Mouse (Mus musculus): ENCODE data around the gene Lmx1a.

The Lmx1a gene

DNA sequence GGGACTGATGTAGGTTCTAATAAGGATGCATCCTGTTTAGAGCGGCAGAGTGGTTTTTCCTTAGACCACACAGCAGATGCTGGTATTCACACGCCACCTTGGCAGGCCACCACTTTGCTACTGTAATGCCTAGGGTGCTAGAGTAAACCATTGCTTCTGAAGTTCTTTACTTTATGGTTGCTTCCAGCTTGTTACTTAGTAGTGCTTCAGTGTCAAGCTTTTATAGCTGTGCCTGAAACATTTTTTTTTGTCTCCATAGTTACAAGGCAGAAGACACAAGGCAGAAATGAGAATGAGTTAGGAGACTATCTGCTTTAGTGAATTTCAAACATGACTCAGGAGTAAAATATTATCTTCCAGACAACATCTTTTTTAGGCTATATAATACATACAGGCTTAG, 95.0 kb downstream of the Lmx1a start:
- DNase-seq (ENCODE audit: low read depth, low spot score) = no peak

DNA sequence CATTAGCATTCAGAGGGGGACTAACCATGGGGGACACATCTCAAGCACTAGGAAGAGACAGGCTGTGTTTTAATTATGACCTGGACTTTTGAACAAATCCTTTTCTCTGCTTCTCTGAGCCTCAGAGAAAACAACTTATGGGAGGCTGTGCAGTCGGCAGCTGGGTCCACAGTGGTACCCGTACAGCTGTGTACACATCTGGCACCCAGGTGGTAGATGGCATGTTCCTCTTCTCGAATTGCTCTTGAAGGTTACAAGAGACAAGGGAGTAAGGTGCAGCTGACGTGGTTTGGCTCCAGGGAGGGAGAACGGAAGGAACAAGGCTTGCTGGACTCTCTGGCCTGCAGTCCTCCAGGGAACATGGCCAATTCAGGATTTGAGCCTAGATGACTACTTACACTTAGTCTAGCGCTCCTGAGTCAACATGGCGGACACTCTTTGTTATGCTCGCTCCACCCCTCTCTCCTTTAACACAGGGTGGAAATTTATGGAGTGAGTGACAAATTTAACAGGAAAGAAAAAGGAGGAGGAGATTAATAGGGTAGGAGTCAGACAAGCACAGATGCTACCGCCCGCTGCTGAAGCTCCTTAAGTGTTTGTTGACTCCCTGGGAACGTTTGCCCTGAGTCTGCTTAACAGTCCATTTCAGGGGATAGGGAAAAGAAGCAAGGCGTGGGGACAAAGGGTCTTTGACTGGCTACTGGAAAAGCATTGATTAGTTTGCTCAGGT, 99.8 kb downstream of the Lmx1a start:
- DNase-seq (ENCODE audit: low read depth, low spot score) = no peak

DNA sequence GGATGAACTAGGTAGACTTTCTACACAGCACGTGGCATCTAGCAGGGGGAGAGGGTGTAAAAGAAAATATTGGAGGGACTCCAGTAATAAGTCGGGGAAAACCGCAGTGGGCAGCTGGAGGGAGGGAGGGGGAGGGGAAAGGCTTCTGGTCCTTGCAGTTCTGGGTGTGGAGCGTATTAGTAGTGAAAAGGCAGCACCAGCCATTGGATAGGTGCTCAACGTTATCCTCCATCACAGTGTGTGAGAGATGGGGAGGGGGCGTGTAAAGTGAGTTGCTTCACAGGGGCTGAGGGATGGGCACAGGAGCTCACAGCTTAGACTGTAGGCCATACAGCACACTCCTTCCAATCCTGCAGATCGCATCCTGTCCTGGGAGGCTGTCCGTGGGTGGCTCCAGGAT, 100.4 kb downstream of the Lmx1a start:
- DNase-seq (ENCODE audit: low read depth, low spot score) = no peak

DNA sequence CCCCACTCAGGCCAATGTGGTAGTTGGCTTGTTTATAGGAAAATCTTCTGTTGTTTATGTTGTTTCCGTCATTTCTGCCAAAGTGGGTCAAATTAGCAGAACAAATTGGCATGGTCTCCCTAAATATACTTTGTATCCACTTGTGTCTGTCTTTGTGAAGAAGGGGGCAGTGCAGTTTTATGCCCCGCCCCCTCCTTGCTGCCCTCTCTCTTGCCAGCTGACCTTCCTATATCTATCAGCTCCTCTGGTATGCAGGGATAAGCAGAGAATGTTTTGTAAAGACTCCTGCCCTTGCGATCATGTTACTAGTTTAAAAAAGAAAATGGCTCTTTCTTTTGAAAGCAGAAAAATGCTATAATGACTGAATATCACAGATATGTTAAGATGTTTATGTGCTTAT, 101.7 kb downstream of the Lmx1a start:
- DNase-seq (ENCODE audit: low read depth, low spot score) = no peak

DNA sequence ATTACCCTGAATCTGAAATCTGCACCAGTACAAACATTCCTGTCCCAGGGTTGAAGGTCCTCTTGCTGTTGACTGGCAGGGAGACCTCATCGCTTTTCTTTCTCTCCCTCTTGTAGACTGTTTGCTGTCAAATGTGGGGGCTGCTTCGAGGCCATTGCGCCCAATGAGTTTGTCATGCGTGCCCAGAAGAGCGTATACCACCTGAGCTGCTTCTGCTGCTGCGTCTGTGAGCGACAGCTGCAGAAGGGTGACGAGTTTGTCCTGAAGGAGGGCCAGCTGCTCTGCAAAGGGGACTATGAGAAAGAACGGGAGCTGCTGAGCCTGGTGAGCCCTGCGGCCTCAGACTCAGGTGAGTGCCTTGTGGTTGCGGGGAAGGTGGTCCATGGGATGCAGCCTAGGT, 102.2 kb downstream of the Lmx1a start:
- DNase-seq (ENCODE audit: low read depth, low spot score) = no peak

DNA sequence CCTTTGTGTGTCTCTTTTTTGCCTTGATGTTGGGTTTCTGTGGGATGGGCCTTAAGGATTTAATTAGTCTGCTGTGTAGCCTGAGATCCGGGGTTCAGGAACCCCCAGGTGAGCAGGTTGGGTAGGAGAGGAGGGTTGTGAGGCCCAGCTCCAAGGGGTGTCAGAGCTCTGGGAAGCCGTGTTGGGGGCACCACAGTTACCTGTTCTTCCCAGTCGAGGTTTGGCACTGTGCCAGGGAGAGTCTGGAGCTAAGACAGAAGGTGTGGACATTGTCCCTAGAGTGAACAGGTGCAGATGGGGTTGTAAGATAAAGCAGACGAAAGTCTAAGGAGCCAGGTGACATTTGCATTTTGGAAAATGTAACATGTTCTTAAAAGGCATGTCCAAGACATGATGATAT, 112.9 kb downstream of the Lmx1a start:
- no peak for DNase-seq (ENCODE audit: low read depth, low spot score)

DNA sequence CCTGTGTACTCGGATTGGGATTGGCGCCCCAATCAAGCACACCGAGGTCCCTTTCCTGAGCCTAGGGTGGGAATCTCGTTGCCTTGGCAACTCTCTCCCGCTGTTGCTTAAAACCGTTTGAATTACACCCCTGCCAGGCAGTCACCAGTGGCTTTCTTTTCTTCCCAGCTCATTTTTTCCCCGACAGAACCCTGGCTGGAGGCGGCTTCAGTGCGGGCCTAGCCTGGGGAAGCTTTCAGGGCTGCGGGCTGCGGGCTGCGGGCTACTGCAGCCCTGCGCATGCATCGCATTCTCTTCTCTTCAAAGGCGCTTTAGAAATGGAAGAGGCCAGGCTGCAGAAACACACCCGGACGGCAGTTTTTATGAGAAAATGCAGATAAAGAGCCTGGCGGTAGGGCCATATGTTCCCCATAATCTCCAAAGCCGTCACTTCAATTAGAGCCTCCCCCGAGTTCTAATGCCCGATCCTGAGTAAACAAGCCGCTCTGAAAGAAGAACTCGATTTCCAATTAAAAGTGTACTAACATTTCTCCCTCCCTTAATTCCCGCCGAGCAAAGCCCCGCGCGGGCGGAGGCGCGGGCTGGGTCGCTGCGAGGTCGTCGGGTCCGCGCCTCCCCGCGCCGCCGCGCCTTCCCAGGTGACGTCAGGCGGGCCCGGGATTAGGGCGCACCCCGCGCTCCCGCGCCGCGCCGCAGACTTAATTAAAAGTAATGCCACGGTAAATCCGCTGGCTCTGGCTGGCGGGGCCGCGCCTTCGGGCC, 113.7 kb downstream of the Lmx1a start:
- DNase-seq (ENCODE audit: low read depth, low spot score) = peak; percentile 18

DNA sequence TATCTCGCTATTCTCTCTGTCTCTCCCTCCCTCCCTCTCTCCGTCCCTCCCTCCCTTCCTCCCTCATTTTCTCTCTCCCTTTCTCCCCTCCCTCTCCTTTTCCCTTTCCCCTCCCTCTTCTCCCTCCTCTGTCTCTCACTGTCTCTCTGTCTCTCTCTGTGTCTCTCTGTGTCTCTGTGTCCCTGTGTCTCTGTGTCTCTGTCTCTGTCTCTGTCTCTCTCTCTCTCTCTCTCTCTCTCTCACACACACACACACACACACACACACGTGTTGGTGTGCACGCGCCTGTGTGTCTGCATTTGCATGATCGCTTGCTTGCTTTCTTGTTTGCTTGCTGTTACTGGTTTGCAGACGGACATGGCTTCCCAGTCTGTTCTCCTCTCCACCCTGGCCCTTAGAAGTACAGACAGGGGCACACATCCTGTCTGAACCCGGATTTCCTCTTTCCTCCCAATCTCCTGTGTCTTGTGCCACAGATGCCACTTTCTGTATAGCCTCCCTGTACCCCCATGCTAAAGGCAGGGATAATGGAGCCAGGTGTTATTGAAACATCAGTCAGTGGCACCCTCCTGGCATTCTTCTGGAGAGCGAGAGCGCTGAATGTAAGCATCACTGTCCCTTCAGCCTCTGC, 114.4 kb downstream of the Lmx1a start:
- no peak for DNase-seq (ENCODE audit: low read depth, low spot score)

DNA sequence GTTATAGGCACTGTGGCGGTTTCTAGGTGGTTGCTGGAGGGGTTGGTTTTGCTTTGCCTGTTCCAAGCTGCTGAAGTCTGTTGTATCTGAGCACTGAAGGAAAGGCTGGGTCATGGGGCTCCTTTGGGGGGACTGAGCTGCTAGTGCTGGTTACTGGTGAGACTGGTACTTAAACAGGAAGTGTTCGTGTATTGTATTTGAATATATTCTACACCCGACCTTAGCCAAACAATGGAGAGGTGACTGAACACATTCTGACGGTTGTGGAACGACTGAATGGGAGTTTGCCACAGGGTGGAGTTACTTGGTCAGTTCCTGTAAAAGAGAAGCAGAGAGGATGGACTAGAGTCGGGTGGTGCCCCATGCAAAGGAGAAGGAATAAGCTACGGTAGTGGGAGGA, 115.8 kb downstream of the Lmx1a start:
- no peak for DNase-seq (ENCODE audit: low read depth, low spot score)

DNA sequence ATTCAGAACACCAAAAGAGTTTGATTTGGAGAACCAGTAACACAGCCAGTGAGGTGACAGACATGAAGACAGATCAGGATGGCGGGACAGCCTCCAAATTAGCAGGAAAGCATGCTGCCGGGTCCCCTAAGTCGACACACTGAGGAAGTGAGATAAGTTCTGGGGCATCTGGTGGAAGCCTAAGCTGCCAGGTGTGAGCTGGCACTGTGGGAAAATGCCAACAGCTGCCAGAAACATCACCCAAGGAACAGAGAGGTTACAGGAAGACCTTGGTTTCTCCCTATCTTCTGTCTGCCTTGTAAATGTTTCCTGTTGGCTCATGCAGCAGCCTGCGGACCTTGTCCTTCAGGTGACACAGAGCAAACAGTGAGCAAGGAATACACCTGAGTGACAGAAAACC, 122.1 kb downstream of the Lmx1a start:
- no peak for DNase-seq (ENCODE audit: low read depth, low spot score)

DNA sequence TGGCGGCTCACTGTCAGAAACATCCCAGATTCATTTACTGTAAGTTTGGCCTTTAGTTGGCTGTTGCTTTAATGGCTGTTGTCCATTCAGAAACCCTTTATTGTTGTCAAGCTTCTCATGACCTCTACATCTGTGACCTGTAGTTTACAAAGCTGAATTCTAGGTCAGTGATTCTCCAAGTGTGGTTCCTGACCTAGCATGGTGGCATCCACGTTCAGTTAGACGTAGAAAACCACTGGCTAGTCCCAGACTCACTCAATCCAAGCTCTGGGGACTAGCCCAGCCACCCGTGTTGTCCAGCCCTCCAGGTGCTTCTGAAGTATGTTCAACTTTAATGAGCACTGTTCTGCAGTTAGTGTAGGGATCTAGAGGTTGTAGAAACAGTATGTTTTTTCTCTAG, 126.1 kb downstream of the Lmx1a start:
- DNase-seq (ENCODE audit: low read depth, low spot score) = no peak

DNA sequence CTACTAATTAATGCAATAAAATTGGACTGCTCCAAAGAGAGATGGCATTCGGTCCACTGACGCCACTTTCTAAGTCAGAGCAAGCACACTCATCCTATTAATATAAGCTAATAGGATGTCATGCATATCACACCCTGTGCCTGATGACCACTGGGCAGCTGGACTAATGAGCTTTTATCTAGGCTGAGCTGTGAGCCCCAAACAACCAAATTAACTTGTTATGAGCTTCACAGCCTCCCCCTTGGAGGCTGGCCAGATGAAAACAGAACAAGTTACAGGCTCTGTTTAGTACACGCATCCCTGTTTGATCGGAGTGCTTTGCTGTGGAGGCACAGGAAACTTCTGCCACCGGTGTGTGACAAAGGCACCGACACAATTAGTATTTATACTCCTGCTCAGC, 128.0 kb downstream of the Lmx1a start:
- DNase-seq (ENCODE audit: low read depth, low spot score) = no peak

DNA sequence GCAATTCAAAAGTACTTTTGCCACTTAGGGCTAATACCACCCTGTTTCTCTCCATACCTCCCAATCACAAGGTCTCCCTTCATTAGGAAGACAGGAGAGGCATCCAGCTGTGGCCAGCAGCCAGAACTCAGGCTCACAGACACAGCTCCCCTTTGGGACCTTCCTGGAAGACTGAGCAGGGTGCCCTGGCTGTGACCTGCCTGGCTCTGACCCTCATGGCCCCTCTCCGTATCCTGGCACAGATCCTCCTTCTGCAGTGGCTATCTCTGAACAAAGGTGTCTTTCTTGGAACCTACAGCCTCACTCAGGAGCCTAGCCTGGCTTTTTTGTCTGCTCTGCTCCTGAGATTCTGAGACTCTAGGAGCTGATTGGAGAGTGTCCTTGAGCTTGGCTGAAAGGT, 128.6 kb downstream of the Lmx1a start:
- DNase-seq (ENCODE audit: low read depth, low spot score) = no peak

DNA sequence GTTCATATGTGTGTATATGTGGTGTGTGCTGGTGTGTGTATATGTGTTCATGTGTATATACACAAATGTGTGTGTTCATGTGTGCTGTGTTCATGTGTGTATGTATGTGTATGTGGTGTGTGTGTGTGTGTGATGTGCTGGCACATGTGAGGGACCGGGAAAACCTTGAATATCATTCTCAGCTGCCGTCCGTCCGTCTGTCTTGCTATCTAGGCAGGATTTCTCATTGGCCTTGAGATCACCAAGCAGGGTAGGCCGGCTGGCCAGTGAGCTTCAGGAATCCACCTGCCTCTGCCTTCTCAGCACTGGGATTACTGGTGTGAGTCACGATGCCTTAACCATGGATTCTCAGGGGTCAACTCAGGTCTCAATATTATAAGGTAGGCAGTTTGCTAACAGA, 131.0 kb downstream of the Lmx1a start:
- no peak for DNase-seq (ENCODE audit: low read depth, low spot score)

DNA sequence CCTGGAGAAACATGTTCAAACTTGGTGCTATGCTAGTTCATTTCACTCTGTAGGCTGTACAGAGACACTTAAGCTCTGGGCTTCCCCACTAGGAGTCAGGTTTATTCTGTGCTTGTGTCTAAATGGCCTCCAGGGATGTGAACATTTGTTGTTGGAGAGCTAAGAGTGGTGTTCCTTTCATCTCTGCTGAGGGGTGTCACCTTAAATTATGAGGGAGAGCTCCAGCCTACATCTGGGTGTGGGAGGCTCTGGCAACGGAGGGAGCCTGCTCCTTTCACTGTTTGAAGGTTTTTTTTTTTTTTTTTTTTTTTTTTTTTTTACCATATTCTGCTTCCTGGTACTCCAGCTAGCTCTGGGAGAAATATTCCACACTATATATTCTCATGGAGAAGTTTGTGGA, 132.1 kb downstream of the Lmx1a start:
- DNase-seq (ENCODE audit: low read depth, low spot score) = no peak

DNA sequence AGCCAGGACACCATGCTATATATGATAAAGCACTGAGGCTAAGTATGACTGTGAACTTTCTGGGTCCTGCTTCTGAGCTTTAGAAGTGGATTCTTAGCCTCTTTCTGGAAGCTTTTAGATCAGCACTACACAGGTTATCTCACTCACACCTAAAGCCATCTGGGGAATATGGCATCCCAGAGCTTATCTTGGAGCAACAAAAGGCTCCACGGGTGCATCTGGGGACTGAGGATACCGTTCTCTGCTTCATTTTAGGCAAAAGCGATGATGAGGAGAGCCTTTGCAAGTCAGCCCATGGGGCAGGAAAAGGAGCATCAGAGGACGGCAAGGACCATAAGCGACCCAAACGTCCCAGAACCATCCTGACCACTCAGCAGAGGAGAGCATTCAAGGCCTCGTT, 141.3 kb downstream of the Lmx1a start:
- DNase-seq (ENCODE audit: low read depth, low spot score) = no peak

DNA sequence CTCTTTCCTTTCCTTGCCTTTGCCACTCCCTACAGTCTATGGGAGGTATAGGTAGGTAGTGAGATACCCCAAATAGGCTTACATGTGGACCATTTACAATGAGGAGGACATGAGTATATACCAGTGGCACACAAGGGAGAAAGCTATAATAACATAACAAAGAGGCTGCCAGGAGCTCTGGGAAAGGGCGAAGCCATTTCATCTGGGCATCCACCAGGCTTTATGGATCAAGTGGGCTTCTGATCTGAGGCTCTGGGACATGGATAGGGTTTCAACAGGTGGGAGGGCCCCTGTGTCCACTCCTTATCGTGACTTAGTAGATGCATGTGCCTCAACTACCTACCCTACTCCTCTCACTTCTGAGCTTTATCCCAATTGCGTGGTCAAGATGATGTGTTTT, 142.6 kb downstream of the Lmx1a start:
- no peak for DNase-seq (ENCODE audit: low read depth, low spot score)

DNA sequence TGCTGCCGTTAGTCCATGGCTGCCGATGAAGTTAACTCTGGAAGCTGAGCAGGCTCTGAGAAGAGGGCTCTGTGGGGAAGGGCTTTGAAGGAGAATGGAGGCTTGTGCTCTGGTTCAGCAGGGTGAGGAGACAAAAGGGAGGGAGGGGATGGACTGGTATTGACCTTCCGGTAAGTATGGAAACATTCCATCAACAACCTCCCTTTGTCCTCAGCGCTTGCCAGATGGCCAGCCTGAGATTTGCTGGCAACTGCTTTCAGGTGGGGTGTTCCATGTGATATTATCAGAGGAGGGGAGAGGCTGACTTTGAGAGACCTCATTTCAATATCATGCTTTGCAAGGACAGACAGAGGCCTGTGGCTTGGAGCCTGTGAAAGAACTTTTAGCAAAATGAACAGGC, 165.8 kb downstream of the Lmx1a start:
- DNase-seq (ENCODE audit: low read depth, low spot score) = no peak

DNA sequence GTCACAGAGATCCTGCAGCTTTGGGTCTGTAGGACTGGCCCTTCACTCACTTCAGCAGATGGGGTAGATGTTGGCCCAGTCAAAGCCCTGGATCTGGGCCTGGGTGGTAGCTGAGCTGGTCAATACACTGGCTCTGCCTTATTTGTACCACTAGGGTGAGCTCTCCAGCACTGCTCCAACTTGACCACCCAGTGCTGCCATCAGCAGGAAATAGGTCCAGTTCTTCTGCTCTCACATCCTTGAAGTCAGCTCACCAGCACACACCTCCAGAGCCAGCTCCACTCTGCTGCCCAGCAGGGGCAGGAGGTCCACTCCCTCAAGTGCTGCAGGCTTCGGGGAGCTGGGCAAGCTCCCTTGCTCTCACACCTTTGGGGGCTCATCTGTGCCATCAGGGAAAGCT, 183.0 kb downstream of the Lmx1a start:
- DNase-seq (ENCODE audit: low read depth, low spot score) = no peak

DNA sequence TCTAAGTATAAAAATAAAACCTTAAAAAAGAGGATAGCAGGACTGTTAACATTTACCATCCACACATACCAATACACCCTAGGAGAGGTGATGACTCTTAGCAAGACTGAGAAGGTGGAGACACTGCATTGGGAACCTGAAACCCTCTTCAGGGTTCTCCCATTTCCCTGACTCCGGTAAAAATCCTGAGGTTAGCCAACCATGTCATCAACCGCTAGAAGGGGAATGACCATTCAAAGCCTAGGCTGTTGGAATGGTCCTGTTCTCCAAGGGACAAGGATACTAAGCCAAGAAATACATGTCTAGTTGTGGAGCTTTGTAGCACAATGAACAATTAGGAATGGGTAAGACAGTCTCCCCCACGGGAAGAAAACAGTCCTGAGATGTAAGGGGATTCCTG, 185.1 kb downstream of the Lmx1a start:
- DNase-seq (ENCODE audit: low read depth, low spot score) = no peak

DNA sequence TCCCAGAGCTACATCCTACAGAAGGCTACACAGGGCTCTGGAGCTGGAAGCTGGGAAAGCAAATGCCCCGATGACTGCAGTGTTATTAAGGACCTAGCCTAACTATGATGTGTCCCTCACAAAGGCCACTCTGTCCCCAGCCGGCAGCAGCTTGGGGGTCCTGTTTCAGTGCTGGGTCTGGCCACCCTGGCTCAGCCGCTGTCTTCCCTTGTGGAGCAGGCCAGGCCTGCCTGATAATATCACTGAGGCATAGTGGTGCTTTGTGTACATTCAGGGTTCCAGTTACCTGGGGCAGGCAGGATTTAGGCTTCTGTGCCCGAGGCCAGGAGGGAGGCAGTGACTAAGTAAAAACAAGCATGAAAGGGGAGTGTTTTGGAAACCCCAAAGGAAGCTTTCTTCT, 188.9 kb downstream of the Lmx1a start:
- no peak for DNase-seq (ENCODE audit: low read depth, low spot score)

DNA sequence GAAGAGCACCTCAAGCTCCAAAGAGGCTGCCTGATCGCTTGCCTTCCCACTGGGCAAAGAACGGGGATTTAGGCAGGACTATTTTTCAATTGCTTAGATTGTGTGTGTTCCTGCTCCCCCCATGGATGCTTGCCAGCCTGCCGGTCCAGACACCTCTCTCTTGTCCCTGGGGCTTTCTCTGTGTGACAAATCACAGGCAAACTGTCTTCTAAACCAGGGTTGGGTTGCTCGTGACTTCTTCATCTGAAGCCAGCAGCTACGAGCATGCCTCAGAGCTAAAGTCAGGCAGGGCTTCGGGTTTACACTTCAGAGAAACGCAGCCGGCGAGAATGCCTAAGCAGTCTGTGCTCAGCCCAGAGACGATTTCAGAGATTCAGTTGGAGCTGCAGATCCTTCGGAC, 189.3 kb downstream of the Lmx1a start:
- no peak for DNase-seq (ENCODE audit: low read depth, low spot score)

DNA sequence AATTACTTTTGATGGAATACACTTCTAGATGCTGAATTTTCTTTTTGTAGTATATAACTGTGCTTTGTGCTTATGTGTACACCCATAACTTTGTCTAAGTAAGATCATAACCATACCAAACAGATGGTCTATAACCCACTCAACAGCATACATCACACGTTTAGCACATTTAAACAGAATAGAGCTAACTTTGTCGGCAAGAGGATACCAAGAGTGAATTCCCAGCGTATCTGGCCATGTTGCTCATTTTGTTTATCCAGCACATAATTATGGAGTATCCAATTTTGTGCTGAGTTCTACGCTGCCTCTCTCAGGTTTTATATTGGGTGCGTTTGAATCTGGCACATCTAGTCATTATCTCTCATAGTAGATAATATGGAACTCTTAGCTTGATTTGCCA, 196.7 kb downstream of the Lmx1a start:
- DNase-seq (ENCODE audit: low read depth, low spot score) = no peak
